Mouse (Mus musculus): ENCODE data around the gene Abhd6. TPM values are rescaled to one million over a fixed set of nuclear protein-coding genes. Genes with fewer than 3 reads are reported as not detected.

Abhd6 gene
- polyA plus RNA-seq, 1 experiment from 2014 or later, result 15.5 TPM

DNA sequence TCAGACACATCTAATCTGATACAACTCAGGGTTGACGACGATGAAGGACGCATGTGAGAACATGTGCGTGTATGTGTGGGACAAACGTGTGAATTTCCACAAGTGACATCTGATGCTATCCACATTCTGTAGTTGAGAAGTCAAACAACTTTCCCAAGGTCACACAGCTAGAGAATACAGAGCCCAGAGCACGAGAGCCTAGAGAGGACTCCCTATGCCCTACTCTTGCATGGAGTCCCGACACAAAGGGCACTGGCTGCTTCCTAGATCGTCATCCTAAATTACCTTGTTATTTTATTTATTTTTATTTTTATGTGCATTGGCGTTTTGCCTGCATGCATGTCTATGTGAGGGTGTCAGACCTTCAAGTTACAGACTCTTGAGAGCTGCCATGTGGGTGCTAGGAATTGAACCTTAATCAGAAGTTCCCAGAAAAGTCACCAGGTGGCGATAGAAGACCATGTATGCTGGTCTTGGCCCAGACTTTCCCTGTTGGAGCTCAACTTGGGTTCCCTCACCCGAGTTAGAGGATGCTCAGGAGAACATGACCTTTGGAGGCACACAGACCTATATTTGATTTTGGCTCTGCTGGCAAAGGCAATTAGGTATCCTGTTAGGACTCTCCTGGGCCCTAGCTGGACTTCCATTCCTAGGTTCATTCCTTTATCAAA lies 38.3 kb upstream of the Abhd6 start:
- Histone ChIP-seq H3K27me3 (replicated peaks; ENCODE audit: control insufficient read depth, insufficient read depth, low read length) (no peaks in the 10 kb centered on the region), H3K4me3 (ENCODE audit: low read depth, low read length) (no peak overlapping the region), H3K9me3 (ENCODE audit: control insufficient read depth, low read length) (no peaks in the 10 kb centered on the region), H3K4me1 (replicated peaks; ENCODE audit: control insufficient read depth, insufficient read depth, low read length) (peaks cover 20% of the 10 kb centered on the region), H3K27ac (ENCODE audit: low read depth) (0 out of 2 replicates have a peak overlapping the region, but pooled peaks have one; percentile 44), H3K9ac (ENCODE audit: low read length) (no peak overlapping the region), H3K4me2 (ENCODE audit: low read length) (no peak overlapping the region), H3K36me3 (ENCODE audit: control insufficient read depth, insufficient read depth, low read length) (no peaks in the 10 kb centered on the region)
- DNase-seq (ENCODE audit: low spot score) (peak; percentile 85), ATAC-seq (replicated peaks; ENCODE audit: low FRiP score, low TSS enrichment, low read depth) (peak; percentile 74)
- 49% methylated on average over 11 of the region's 11 CpGs for WGBS

- Histone ChIP-seq H3K27ac (ENCODE audit: low read depth) (0 out of 2 replicates have a peak overlapping the region, but pooled peaks have one; percentile 35), H3K4me1 (replicated peaks; ENCODE audit: control insufficient read depth, insufficient read depth, low read length) (no peaks in the 10 kb centered on the region), H3K27me3 (replicated peaks; ENCODE audit: control insufficient read depth, insufficient read depth, low read length) (no peaks in the 10 kb centered on the region), H3K36me3 (ENCODE audit: control insufficient read depth, insufficient read depth, low read length) (no peaks in the 10 kb centered on the region), H3K9ac (ENCODE audit: low read length) (no peak overlapping the region), H3K4me3 (ENCODE audit: low read depth, low read length) (no peak overlapping the region), H3K9me3 (ENCODE audit: control insufficient read depth, low read length) (no peaks in the 10 kb centered on the region), H3K4me2 (ENCODE audit: low read length) (no peak overlapping the region)
- no peak for ATAC-seq (replicated peaks; ENCODE audit: low FRiP score, low TSS enrichment, low read depth)
- 50% methylated on average over 10 of the region's 10 CpGs for WGBS
- DNase-seq (ENCODE audit: low spot score), result no peak
Measured at GRCm38 (mm10) chr14:7971889-7972493, 30.7 kb upstream of the Abhd6 start.

DNA sequence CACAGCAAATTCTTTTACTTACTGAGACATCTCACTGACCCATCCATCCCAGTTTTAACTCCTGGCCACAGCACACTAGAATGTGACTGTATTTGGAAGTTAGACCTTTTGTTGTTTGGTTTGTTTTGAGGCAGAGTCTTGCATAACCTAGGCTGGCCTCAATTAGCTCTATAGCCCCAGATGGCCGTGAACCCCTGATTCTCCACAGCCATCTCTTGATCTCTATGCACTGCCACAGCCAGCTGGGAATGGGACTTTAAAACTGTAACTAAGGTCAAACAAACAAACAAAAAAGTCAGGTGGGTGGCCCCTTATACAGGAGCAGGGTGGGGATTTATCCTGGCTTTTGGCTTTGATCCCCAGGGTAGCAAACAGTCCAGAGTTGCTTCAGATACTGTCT lies 28.1 kb upstream of the Abhd6 start:
- Histone ChIP-seq H3K4me2 (ENCODE audit: low read length) (no peak overlapping the region), H3K36me3 (ENCODE audit: control insufficient read depth, insufficient read depth, low read length) (no peaks in the 10 kb centered on the region), H3K4me1 (replicated peaks; ENCODE audit: control insufficient read depth, insufficient read depth, low read length) (no peaks in the 10 kb centered on the region), H3K9ac (ENCODE audit: low read length) (no peak overlapping the region), H3K27ac (ENCODE audit: low read depth) (no peak overlapping the region), H3K4me3 (ENCODE audit: low read depth, low read length) (no peak overlapping the region), H3K9me3 (ENCODE audit: control insufficient read depth, low read length) (no peaks in the 10 kb centered on the region), H3K27me3 (replicated peaks; ENCODE audit: control insufficient read depth, insufficient read depth, low read length) (no peaks in the 10 kb centered on the region)
- 87% methylated on average over 1 of the region's 1 CpGs for WGBS
- DNase-seq (ENCODE audit: low spot score) (no peak), ATAC-seq (replicated peaks; ENCODE audit: low FRiP score, low TSS enrichment, low read depth) (no peak)

DNA sequence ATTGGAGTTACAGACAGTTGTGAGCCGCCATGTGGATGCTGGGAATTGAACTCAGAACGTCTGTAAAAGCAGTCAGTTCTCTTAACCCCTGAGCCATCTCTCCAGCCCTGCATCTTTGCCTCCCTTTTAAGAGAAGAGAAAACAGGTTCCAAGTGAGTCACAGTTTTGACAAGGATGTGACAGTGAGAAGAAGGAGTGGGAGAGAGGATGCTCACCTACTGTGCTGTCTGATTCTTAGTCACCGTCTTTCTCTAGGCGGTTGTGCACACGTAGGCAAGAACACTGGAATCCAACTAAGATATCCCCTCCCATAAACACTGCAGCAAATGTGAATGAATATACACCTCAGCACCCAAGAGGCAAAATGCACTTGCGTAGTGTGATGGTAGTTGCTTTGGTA lies 27.5 kb upstream of the Abhd6 start:
- Histone ChIP-seq H3K4me2 (ENCODE audit: low read length) (no peak overlapping the region), H3K27ac (ENCODE audit: low read depth) (no peak overlapping the region), H3K4me3 (ENCODE audit: low read depth, low read length) (no peak overlapping the region), H3K27me3 (replicated peaks; ENCODE audit: control insufficient read depth, insufficient read depth, low read length) (no peaks in the 10 kb centered on the region), H3K9me3 (ENCODE audit: control insufficient read depth, low read length) (no peaks in the 10 kb centered on the region), H3K4me1 (replicated peaks; ENCODE audit: control insufficient read depth, insufficient read depth, low read length) (no peaks in the 10 kb centered on the region), H3K36me3 (ENCODE audit: control insufficient read depth, insufficient read depth, low read length) (no peaks in the 10 kb centered on the region), H3K9ac (ENCODE audit: low read length) (no peak overlapping the region)
- 83% methylated on average over 6 of the region's 6 CpGs for WGBS
- DNase-seq (ENCODE audit: low spot score), result no peak
- ATAC-seq (replicated peaks; ENCODE audit: low FRiP score, low TSS enrichment, low read depth), result no peak

DNA sequence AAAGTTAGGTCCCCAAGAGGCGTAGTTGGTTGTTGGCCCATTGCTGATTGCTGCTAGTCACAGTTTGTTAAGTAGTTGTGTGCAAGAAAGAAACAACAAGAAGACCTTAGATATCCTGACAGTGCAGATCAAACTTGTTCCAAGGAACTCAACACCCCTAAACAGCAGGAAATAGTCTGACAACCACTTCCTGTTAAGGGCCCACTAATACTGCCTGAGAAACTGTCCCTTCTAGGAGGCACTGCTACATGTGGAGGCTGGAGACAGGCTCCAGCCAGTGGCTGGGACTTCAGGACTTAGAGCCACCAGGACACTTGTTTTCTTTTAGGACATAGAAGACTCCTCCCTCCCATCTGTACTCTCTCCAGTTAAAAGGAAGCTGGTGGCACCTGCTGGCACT lies 25.2 kb upstream of the Abhd6 start:
- H3K4me2 ChIP-seq (ENCODE audit: low read length), result no peak overlapping the region
- H3K9ac ChIP-seq (ENCODE audit: low read length), result no peak overlapping the region
- WGBS, result 92% methylated on average over 1 of the region's 1 CpGs
- no peak overlapping the region for H3K4me3 ChIP-seq (ENCODE audit: low read depth, low read length)
- H3K36me3 ChIP-seq (ENCODE audit: control insufficient read depth, insufficient read depth, low read length), result no peaks in the 10 kb centered on the region
- DNase-seq (ENCODE audit: low spot score) (no peak), ATAC-seq (replicated peaks; ENCODE audit: low FRiP score, low TSS enrichment, low read depth) (no peak)
- no peaks in the 10 kb centered on the region for H3K9me3 ChIP-seq (ENCODE audit: control insufficient read depth, low read length)
- H3K27ac ChIP-seq (ENCODE audit: low read depth), result no peak overlapping the region
- H3K4me1 ChIP-seq (replicated peaks; ENCODE audit: control insufficient read depth, insufficient read depth, low read length), result no peaks in the 10 kb centered on the region
- no peaks in the 10 kb centered on the region for H3K27me3 ChIP-seq (replicated peaks; ENCODE audit: control insufficient read depth, insufficient read depth, low read length)

GRCm38 (mm10) chr14:7978183-7978582 lies 24.5 kb upstream of the Abhd6 start:
- H3K9ac ChIP-seq (ENCODE audit: low read length), result no peak overlapping the region
- no peak overlapping the region for H3K4me2 ChIP-seq (ENCODE audit: low read length)
- H3K9me3 ChIP-seq (ENCODE audit: control insufficient read depth, low read length), result no peaks in the 10 kb centered on the region
- WGBS, result 69% methylated on average over 1 of the region's 1 CpGs
- no peak overlapping the region for H3K4me3 ChIP-seq (ENCODE audit: low read depth, low read length)
- ATAC-seq (replicated peaks; ENCODE audit: low FRiP score, low TSS enrichment, low read depth) (no peak), DNase-seq (ENCODE audit: low spot score) (no peak)
- no peaks in the 10 kb centered on the region for H3K36me3 ChIP-seq (ENCODE audit: control insufficient read depth, insufficient read depth, low read length)
- no peaks in the 10 kb centered on the region for H3K27me3 ChIP-seq (replicated peaks; ENCODE audit: control insufficient read depth, insufficient read depth, low read length)
- H3K4me1 ChIP-seq (replicated peaks; ENCODE audit: control insufficient read depth, insufficient read depth, low read length), result no peaks in the 10 kb centered on the region
- no peak overlapping the region for H3K27ac ChIP-seq (ENCODE audit: low read depth)

DNA sequence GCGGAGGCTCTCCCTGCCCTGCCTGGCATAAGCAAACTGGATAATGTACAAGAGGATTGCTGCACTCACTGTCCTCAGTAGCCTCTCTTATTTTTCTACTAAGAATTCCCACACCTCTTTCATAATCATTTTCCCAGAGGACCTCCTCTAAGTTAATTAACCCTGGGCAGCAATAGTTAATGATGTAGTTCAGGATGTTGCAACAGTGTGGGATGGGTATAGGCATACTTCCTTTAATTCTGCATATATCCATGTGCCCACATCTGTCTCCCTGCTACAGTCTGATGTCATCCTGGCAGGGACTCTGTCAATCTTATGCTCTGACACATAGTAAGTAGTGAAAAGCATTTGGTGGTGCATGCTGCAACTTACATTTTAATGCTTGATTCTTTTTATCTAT lies 21.5 kb upstream of the Abhd6 start:
- H3K36me3 ChIP-seq (ENCODE audit: control insufficient read depth, insufficient read depth, low read length), result no peaks in the 10 kb centered on the region
- H3K4me1 ChIP-seq (replicated peaks; ENCODE audit: control insufficient read depth, insufficient read depth, low read length), result no peaks in the 10 kb centered on the region
- no peak overlapping the region for H3K27ac ChIP-seq (ENCODE audit: low read depth)
- no peak overlapping the region for H3K4me2 ChIP-seq (ENCODE audit: low read length)
- DNase-seq (ENCODE audit: low spot score) (no peak), ATAC-seq (replicated peaks; ENCODE audit: low FRiP score, low TSS enrichment, low read depth) (no peak)
- H3K4me3 ChIP-seq (ENCODE audit: low read depth, low read length), result no peak overlapping the region
- no peaks in the 10 kb centered on the region for H3K27me3 ChIP-seq (replicated peaks; ENCODE audit: control insufficient read depth, insufficient read depth, low read length)
- no peaks in the 10 kb centered on the region for H3K9me3 ChIP-seq (ENCODE audit: control insufficient read depth, low read length)
- no peak overlapping the region for H3K9ac ChIP-seq (ENCODE audit: low read length)
- 96% methylated on average over 1 of the region's 1 CpGs for WGBS

DNA sequence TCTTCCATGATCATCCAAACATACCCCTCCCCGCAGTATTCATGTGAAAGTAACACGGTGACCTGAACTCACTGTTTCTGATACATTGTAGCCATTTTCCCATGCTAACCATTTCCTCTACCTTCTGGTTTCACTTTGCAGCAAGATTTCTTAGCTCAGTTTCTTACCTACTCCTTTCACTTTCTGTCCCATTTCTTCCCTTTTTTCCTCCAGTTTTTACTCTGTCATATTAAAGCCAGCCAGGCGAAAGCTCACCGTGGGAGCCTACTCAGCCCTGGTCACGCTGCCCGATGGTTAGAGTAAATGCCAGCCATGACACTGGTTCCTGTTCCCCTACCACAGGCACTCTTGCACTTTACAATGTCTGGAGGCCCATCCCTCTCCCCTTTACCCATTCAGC lies 15.8 kb upstream of the Abhd6 start:
- no peak overlapping the region for H3K4me3 ChIP-seq (ENCODE audit: low read depth, low read length)
- no peaks in the 10 kb centered on the region for H3K4me1 ChIP-seq (replicated peaks; ENCODE audit: control insufficient read depth, insufficient read depth, low read length)
- H3K36me3 ChIP-seq (ENCODE audit: control insufficient read depth, insufficient read depth, low read length), result no peaks in the 10 kb centered on the region
- no peak overlapping the region for H3K9ac ChIP-seq (ENCODE audit: low read length)
- H3K27ac ChIP-seq (ENCODE audit: low read depth), result no peak overlapping the region
- DNase-seq (ENCODE audit: low spot score) (no peak), ATAC-seq (replicated peaks; ENCODE audit: low FRiP score, low TSS enrichment, low read depth) (no peak)
- 88% methylated on average over 6 of the region's 6 CpGs for WGBS
- no peaks in the 10 kb centered on the region for H3K27me3 ChIP-seq (replicated peaks; ENCODE audit: control insufficient read depth, insufficient read depth, low read length)
- H3K9me3 ChIP-seq (ENCODE audit: control insufficient read depth, low read length), result no peaks in the 10 kb centered on the region
- no peak overlapping the region for H3K4me2 ChIP-seq (ENCODE audit: low read length)

DNA sequence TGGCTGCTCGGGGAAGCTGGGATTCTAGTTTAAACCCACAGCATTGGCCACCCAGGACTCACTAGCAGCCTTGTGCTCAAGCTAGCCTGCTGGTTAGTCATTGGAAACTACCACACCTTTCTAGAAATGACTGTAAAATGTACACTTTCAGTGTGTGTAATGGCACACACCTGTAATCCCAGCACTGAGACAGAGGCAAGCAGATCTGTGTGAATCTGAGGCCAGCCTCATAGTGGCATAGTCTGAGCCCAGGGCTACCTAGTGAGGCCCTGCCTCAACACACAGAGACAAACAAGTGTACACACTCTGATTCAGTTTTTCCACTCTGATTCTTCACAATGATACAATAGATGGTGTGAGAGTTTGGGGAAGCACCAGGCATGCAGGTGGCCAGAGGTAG lies 13.3 kb upstream of the Abhd6 start:
- Histone ChIP-seq H3K27ac (ENCODE audit: low read depth) (no peak overlapping the region), H3K27me3 (replicated peaks; ENCODE audit: control insufficient read depth, insufficient read depth, low read length) (no peaks in the 10 kb centered on the region), H3K4me3 (ENCODE audit: low read depth, low read length) (no peak overlapping the region), H3K4me1 (replicated peaks; ENCODE audit: control insufficient read depth, insufficient read depth, low read length) (no peaks in the 10 kb centered on the region), H3K36me3 (ENCODE audit: control insufficient read depth, insufficient read depth, low read length) (no peaks in the 10 kb centered on the region), H3K9me3 (ENCODE audit: control insufficient read depth, low read length) (no peaks in the 10 kb centered on the region), H3K4me2 (ENCODE audit: low read length) (no peak overlapping the region), H3K9ac (ENCODE audit: low read length) (no peak overlapping the region)
- no peak for ATAC-seq (replicated peaks; ENCODE audit: low FRiP score, low TSS enrichment, low read depth)
- DNase-seq (ENCODE audit: low spot score), result no peak
- WGBS, result 78% methylated on average over 1 of the region's 1 CpGs
